Mouse (Mus musculus): ENCODE measurements at regions not wholly inside any gene's neighbourhood (a gene's known extent, or its start where the extent isn't known, plus 50 kb on each side); places are given as distances from the start of the nearest gene placed in this dataset.

GRCm38 (mm10) chr1:57218616-57219015 is 158.8 kb upstream of the 1700066M21Rik start:
- TF ChIP-seq POLR2A (IDR thresholded peaks at IDR 0.05; ENCODE audit: control insufficient read depth, extremely low read depth, insufficient read depth, low read length, poor library complexity), result no peak
- no peak for TF ChIP-seq CTCF (IDR thresholded peaks at IDR 0.05; ENCODE audit: borderline replicate concordance, control insufficient read depth, extremely low read depth, insufficient read depth, low read length, poor library complexity)

Measured in thymus, adult 2 months (tissue).